Mouse (Mus musculus) liver, postnatal 0 days (tissue): Measurements from ENCODE around the gene Pcnx.

Experiments
- CTCF ChIP-seq: sonication (generic); IDR thresholded peaks from 2 replicates; pipeline ENCODE4 v1.5.1; 2016; ENCODE audit warnings: antibody characterized with exemption, low read depth
- EP300 ChIP-seq: IDR thresholded peaks from 2 replicates; pipeline ENCODE4 v1.6.1; 2016; ENCODE audit warnings: antibody characterized with exemption, low read depth, mild to moderate bottlenecking

DNA sequence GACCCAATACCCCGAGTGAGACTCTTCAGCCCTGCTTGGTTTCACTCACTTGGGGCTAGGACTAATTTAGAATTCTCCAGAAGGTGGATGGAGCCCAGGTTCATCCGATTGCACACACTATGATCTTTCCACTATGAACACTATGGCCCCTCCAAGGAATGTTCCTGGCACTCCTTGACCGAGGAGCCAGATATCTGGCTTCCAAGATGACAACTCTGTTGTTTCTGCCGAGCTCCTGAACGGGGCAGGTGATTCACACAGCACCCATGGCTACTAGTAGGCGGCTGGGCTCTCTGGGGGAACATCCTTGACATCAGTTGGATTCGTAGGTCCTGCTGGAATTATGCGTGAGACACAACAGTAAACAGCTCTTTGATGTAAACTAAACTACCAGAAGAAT, 4.8 kb upstream of the Pcnx start:
- TF ChIP-seq CTCF = no peak
- TF ChIP-seq EP300 = no peak
